Mouse (Mus musculus): Measurements from ENCODE around the gene Ptpn3. TPM values are rescaled to one million over a fixed set of nuclear protein-coding genes. Genes with fewer than 3 reads are reported as not detected.

Ptpn3 gene
- polyA plus RNA-seq, 1 experiment from 2014 or later = 5.2 TPM

GRCm38 (mm10) chr4:57142374-57143025 is 159.1 kb downstream of the Ptpn3 start:
- H3K27me3 ChIP-seq (ENCODE audit: control insufficient read depth, insufficient read depth, low read length) = no peaks in the 10 kb centered on the region
- WGBS = 2% methylated on average over 27 of the region's 43 CpGs
- no peak for ATAC-seq (ENCODE audit: low FRiP score, low TSS enrichment)
- H3K9ac ChIP-seq (ENCODE audit: low read length) = peak overlapping the region; percentile 78
- H3K4me2 ChIP-seq (replicated peaks; ENCODE audit: low read depth) = peak overlapping the region; percentile 69
- no peaks in the 10 kb centered on the region for H3K9me3 ChIP-seq (ENCODE audit: control insufficient read depth, low read length)
- H3K36me3 ChIP-seq (ENCODE audit: control insufficient read depth, insufficient read depth, low read length) = no peaks in the 10 kb centered on the region
- H3K4me1 ChIP-seq (replicated peaks; ENCODE audit: control insufficient read depth, insufficient read depth) = no peaks in the 10 kb centered on the region
- DNase-seq (ENCODE audit: low spot score) = peak; percentile 50
- peak overlapping the region; percentile 57 for H3K4me3 ChIP-seq (ENCODE audit: low read depth, low read length)
- peak overlapping the region; percentile 86 for H3K27ac ChIP-seq (replicated peaks)
- TF ChIP-seq CTCF (IDR thresholded peaks at IDR 0.05; ENCODE audit: low read depth) (no peak), EP300 (optimal IDR thresholded peaks at IDR 0.05) (no peak)

- DNase-seq (ENCODE audit: low spot score) (peak; percentile 69), ATAC-seq (ENCODE audit: low FRiP score, low TSS enrichment) (no peak)
- Histone ChIP-seq H3K27ac (replicated peaks) (peak overlapping the region; percentile 86), H3K4me1 (replicated peaks; ENCODE audit: control insufficient read depth, insufficient read depth) (no peaks in the 10 kb centered on the region), H3K36me3 (ENCODE audit: control insufficient read depth, insufficient read depth, low read length) (no peaks in the 10 kb centered on the region), H3K9ac (ENCODE audit: low read length) (peak overlapping the region; percentile 78), H3K9me3 (ENCODE audit: control insufficient read depth, low read length) (no peaks in the 10 kb centered on the region), H3K4me2 (replicated peaks; ENCODE audit: low read depth) (peak overlapping the region; percentile 69), H3K4me3 (ENCODE audit: low read depth, low read length) (peak overlapping the region; percentile 57), H3K27me3 (ENCODE audit: control insufficient read depth, insufficient read depth, low read length) (no peaks in the 10 kb centered on the region)
- TF ChIP-seq EP300 (optimal IDR thresholded peaks at IDR 0.05) (no peak), CTCF (IDR thresholded peaks at IDR 0.05; ENCODE audit: low read depth) (no peak)
- WGBS = 10% methylated on average over 26 of the region's 26 CpGs
These were observed 159.7 kb downstream of the Ptpn3 start for GRCm38 (mm10) chr4:57141908-57142361.

DNA sequence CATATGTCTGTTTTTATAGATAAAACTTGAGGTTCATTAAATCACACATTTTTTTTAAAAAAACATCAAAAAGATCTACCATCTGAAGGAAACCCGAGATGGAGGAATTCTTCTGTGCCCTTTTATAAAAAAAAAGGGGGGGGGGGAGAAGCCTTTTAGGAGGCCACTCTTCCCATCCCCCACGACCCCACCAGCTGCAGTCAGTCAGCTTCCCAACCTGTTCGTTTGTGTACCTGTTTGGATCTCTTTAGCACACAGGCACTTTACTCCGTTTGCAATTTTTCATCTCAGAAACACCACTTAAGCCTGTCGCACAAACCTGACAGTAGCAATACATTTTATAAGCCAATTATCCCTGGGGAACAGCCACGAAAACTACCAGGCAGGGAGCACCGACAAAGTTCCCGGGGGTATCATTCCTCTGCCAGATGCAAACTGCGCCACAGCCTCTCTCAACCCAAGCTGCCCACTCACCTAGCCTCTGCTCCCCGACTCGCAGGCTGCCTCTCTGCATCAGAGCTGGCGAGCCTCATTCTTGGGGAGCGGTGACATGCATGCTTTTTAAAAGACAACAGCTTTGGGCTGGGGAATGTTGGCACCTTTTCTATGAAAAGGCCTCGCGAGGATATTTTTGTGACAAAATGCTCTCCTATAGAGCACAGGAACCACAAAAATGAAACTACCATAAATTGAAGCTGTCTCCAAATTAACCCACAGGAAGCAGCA is 160.5 kb downstream of the Ptpn3 start:
- Histone ChIP-seq H3K4me2 (replicated peaks; ENCODE audit: low read depth) (peak overlapping the region; percentile 69), H3K4me1 (replicated peaks; ENCODE audit: control insufficient read depth, insufficient read depth) (no peaks in the 10 kb centered on the region), H3K27me3 (ENCODE audit: control insufficient read depth, insufficient read depth, low read length) (no peaks in the 10 kb centered on the region), H3K9ac (ENCODE audit: low read length) (peak overlapping the region; percentile 78), H3K4me3 (ENCODE audit: low read depth, low read length) (peak overlapping the region; percentile 57), H3K27ac (replicated peaks) (peak overlapping the region; percentile 86; the same call in 1 of the 2 replicates), H3K36me3 (ENCODE audit: control insufficient read depth, insufficient read depth, low read length) (no peaks in the 10 kb centered on the region), H3K9me3 (ENCODE audit: control insufficient read depth, low read length) (no peaks in the 10 kb centered on the region)
- DNase-seq (ENCODE audit: low spot score) (no peak), ATAC-seq (ENCODE audit: low FRiP score, low TSS enrichment) (no peak)
- no peak for TF ChIP-seq CTCF (IDR thresholded peaks at IDR 0.05; ENCODE audit: low read depth)
- no peak for TF ChIP-seq EP300 (optimal IDR thresholded peaks at IDR 0.05)
- 28% methylated on average over 15 of the region's 15 CpGs for WGBS

Other genes with a start within 250 kb of the Ptpn3 start
- 23.0 and 23.5 TPM in 2 replicates for gene Epb41l4b, start 158.4 kb downstream of the Ptpn3 start, polyA plus RNA-seq (2015; fragmentation: Nextera tagmentation; extraction: Ambion mirVana)
- gene Palm2, start 132.4 kb upstream of the Ptpn3 start, polyA plus RNA-seq (2015; fragmentation: Nextera tagmentation; extraction: Ambion mirVana) = 1.5 and 1.7 TPM in 2 replicates